Mouse (Mus musculus) neural tube, postnatal 0 days (tissue): ENCODE results near the gene Tjp2. TPM values are rescaled to one million over a fixed set of nuclear protein-coding genes. Genes with fewer than 3 reads are reported as not detected.

Source experiments
- polyA plus RNA-seq: library from polyadenylated mRNA; unstranded; fragments of >200 nt; fragmentation: Nextera tagmentation; extraction: Ambion mirVana; gene quantifications from 2 replicates; pipeline ENCODE4 v1.2.1, GENCODE M21; 2015

Gene Tjp2
- 13.7 and 13.8 TPM in 2 replicates for polyA plus RNA-seq

DNA sequence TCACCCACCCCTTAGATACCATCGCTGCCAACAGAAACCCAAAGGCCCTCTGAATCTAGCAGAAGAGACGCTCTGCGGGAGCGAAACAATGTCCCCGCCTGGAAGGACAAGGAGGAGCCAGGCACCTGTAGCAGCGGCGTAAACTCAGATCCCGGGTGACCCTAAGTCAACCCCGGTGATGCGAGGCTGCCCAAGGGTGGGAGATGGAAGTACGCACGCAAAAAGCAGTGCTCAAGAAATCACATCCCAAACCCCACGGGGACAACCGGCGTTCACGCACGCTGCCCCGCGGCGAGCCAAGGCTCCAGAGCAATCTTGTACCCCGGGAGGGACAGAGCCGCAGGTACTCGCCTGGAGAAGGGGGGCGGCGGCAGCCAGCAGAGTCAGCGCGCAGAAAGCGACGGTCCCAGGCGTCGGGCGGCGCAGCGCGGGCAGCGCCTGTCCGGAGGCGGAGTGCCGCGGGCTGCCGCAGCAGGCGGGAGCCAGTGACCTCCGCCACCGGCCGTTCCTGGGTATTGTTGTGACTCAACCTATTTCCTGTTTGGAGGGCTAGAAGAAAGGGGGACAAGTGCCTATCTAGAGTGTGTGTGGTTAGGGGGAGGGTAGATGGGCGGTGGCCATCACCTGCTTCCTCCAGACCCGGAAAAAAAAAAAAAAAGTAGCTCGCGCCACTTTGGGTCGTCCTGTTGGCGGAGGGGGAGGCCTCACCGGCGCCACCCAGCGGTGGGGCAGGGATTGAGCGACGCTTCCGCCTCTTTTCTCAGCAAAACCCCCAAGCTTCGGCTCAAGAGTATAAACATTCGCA lies at the start of gene Tjp2:
Gene Tjp2 (minus strand): TSS at position 531 of the 805 bp plus-strand sequence.

Other genes with a start within 250 kb of the Tjp2 start
- 3.8 and 6.2 TPM in 2 replicates for gene Fam189a2, start 194.0 kb downstream of the Tjp2 start, polyA plus RNA-seq
- gene Fxn, start 55.6 kb upstream of the Tjp2 start, polyA plus RNA-seq, result 41.0 and 43.2 TPM in 2 replicates